Mouse (Mus musculus): Measurements from ENCODE around the gene Olfr1131. TPM values are rescaled to one million over a fixed set of nuclear protein-coding genes. Genes with fewer than 3 reads are reported as not detected.
"Not testable (repeated sequence)": the region's sequence is repeated elsewhere in the genome, so short reads cannot be mapped to it uniquely, and the experiment has no call there.

Olfr1131 gene
- not detected in 2 replicates for polyA plus RNA-seq (2012; ENCODE audit: insufficient read depth, insufficient read length, missing spikeins)

GRCm38 (mm10) chr2:87626804-87627203 is at the start of gene Olfr1131:
Gene Olfr1131 (plus strand): TSS chr2:87627104.
- TF ChIP-seq CTCF (IDR thresholded peaks at IDR 0.05; ENCODE audit: low read depth, low read length) (no peak), POLR2A (IDR thresholded peaks at IDR 0.05; ENCODE audit: borderline replicate concordance, low read depth, low read length) (no peak)
- H3K4me1 ChIP-seq (ENCODE audit: control insufficient read depth, insufficient read depth, low read length): no peaks in the 10 kb centered on the region
- no peak within 1 kb of the TSS for H3K4me3 ChIP-seq (ENCODE audit: insufficient read depth, low read length)
- H3K27ac ChIP-seq (ENCODE audit: insufficient read depth, low read depth, low read length): no peak within 1 kb of the TSS

GRCm38 (mm10) chr2:87605912-87606311 is 21.0 kb upstream of the Olfr1131 start, which contains the start of gene Olfr1130:
Gene Olfr1130 (plus strand): TSS chr2:87606212.
- H3K27ac ChIP-seq (ENCODE audit: insufficient read depth, low read depth, low read length); H3K4me1 ChIP-seq (ENCODE audit: control insufficient read depth, insufficient read depth, low read length); H3K4me3 ChIP-seq (ENCODE audit: insufficient read depth, low read length): not testable (repeated sequence)

GRCm38 (mm10) chr2:87637435-87637834 is 10.5 kb downstream of the Olfr1131 start, which contains the start of gene Olfr1132:
Gene Olfr1132 (minus strand): TSS chr2:87637535.
- TF ChIP-seq CTCF (IDR thresholded peaks at IDR 0.05; ENCODE audit: low read depth, low read length) (no peak), POLR2A (IDR thresholded peaks at IDR 0.05; ENCODE audit: borderline replicate concordance, low read depth, low read length) (no peak)
- no peaks in the 10 kb centered on the region for H3K4me1 ChIP-seq (ENCODE audit: control insufficient read depth, insufficient read depth, low read length)
- no peak within 1 kb of the TSS for H3K4me3 ChIP-seq (ENCODE audit: insufficient read depth, low read length)
- no peak within 1 kb of the TSS for H3K27ac ChIP-seq (ENCODE audit: insufficient read depth, low read depth, low read length)

DNA sequence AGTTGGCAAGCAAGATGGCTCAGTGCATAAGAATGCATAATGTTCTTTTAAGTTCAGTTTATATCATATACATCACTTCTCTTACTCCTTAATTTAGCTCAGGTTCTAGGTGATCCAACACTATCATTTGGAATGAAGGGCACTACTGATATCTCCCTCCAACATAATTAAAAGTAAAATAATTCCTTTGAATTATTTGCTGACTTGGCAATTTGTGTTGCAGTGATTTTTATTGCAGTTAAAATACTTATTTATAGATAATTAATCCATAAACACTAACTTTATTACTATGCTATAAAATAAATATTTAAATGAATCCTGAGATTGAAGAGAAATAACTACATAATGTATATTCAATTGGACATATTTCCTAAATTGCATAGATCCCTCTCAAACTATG is 15.5 kb downstream of the Olfr1131 start:
- H3K4me3 ChIP-seq (ENCODE audit: insufficient read depth, low read length): no peak overlapping the region
- no peaks in the 10 kb centered on the region for H3K4me1 ChIP-seq (ENCODE audit: control insufficient read depth, insufficient read depth, low read length)
- TF ChIP-seq POLR2A (IDR thresholded peaks at IDR 0.05; ENCODE audit: borderline replicate concordance, low read depth, low read length): no peak
- no peak for TF ChIP-seq CTCF (IDR thresholded peaks at IDR 0.05; ENCODE audit: low read depth, low read length)
- H3K27ac ChIP-seq (ENCODE audit: insufficient read depth, low read depth, low read length): no peak overlapping the region

- no peak within 1 kb of the TSS for H3K27ac ChIP-seq (ENCODE audit: insufficient read depth, low read depth, low read length)
- TF ChIP-seq CTCF (IDR thresholded peaks at IDR 0.05; ENCODE audit: low read depth, low read length) (no peak), POLR2A (IDR thresholded peaks at IDR 0.05; ENCODE audit: borderline replicate concordance, low read depth, low read length) (no peak)
- no peaks in the 10 kb centered on the region for H3K4me1 ChIP-seq (ENCODE audit: control insufficient read depth, insufficient read depth, low read length)
- no peak within 1 kb of the TSS for H3K4me3 ChIP-seq (ENCODE audit: insufficient read depth, low read length)
Observed at GRCm38 (mm10) chr2:87647274-87647673, 20.4 kb downstream of the Olfr1131 start, which contains the start of gene Olfr1133. Gene Olfr1133 (minus strand): TSS chr2:87647374.

GRCm38 (mm10) chr2:87658360-87658759 is 31.5 kb downstream of the Olfr1131 start, which contains the start of gene Olfr1134:
Gene Olfr1134 (minus strand): TSS chr2:87658460.
- Histone ChIP-seq H3K27ac (ENCODE audit: insufficient read depth, low read depth, low read length) (no peak within 1 kb of the TSS), H3K4me3 (ENCODE audit: insufficient read depth, low read length) (no peak within 1 kb of the TSS), H3K4me1 (ENCODE audit: control insufficient read depth, insufficient read depth, low read length) (no peaks in the 10 kb centered on the region)
- no peak for TF ChIP-seq POLR2A (IDR thresholded peaks at IDR 0.05; ENCODE audit: borderline replicate concordance, low read depth, low read length)
- no peak for TF ChIP-seq CTCF (IDR thresholded peaks at IDR 0.05; ENCODE audit: low read depth, low read length)

GRCm38 (mm10) chr2:87673564-87673963 is 46.7 kb downstream of the Olfr1131 start, which contains the start of gene Olfr1135:
Gene Olfr1135 (minus strand): TSS chr2:87673664.
- no peak for TF ChIP-seq POLR2A (IDR thresholded peaks at IDR 0.05; ENCODE audit: borderline replicate concordance, low read depth, low read length)
- TF ChIP-seq CTCF (IDR thresholded peaks at IDR 0.05; ENCODE audit: low read depth, low read length): no peak
- no peaks in the 10 kb centered on the region for H3K4me1 ChIP-seq (ENCODE audit: control insufficient read depth, insufficient read depth, low read length)
- H3K27ac ChIP-seq (ENCODE audit: insufficient read depth, low read depth, low read length): no peak within 1 kb of the TSS
- H3K4me3 ChIP-seq (ENCODE audit: insufficient read depth, low read length): no peak within 1 kb of the TSS

Other genes starting within 250 kb of the Olfr1131 start
- gene Olfr1122, start 241.3 kb upstream of the Olfr1131 start, polyA plus RNA-seq (2012; ENCODE audit: insufficient read depth, insufficient read length, missing spikeins): not detected in 2 replicates
- gene Olfr1123, start 210.5 kb upstream of the Olfr1131 start, polyA plus RNA-seq (2012; ENCODE audit: insufficient read depth, insufficient read length, missing spikeins): not detected in 2 replicates
- not detected in 2 replicates for gene Olfr1124, start 196.8 kb upstream of the Olfr1131 start, polyA plus RNA-seq (2012; ENCODE audit: insufficient read depth, insufficient read length, missing spikeins)
- not detected in 2 replicates for gene Olfr1126, start 173.1 kb upstream of the Olfr1131 start, polyA plus RNA-seq (2012; ENCODE audit: insufficient read depth, insufficient read length, missing spikeins)
- not detected in 2 replicates for gene Pramel7, start 130.0 kb upstream of the Olfr1131 start, polyA plus RNA-seq (2012; ENCODE audit: insufficient read depth, insufficient read length, missing spikeins)
- not detected in 2 replicates for gene Pramel6, start 120.5 kb upstream of the Olfr1131 start, polyA plus RNA-seq (2012; ENCODE audit: insufficient read depth, insufficient read length, missing spikeins)
- gene Olfr153, start 95.3 kb upstream of the Olfr1131 start, polyA plus RNA-seq (2012; ENCODE audit: insufficient read depth, insufficient read length, missing spikeins): not detected in 2 replicates
- gene Olfr1128, start 81.6 kb upstream of the Olfr1131 start, polyA plus RNA-seq (2012; ENCODE audit: insufficient read depth, insufficient read length, missing spikeins): not detected in 2 replicates
- 0.60 TPM in 1 of 2 replicates, not detected in the other for gene Olfr1129, start 53.2 kb upstream of the Olfr1131 start, polyA plus RNA-seq (2012; ENCODE audit: insufficient read depth, insufficient read length, missing spikeins)
- gene Olfr1130, start 20.9 kb upstream of the Olfr1131 start, polyA plus RNA-seq (2012; ENCODE audit: insufficient read depth, insufficient read length, missing spikeins): not detected in 2 replicates
- gene Olfr1132, start 10.4 kb downstream of the Olfr1131 start, polyA plus RNA-seq (2012; ENCODE audit: insufficient read depth, insufficient read length, missing spikeins): not detected in 2 replicates
- gene Olfr1133, start 20.3 kb downstream of the Olfr1131 start, polyA plus RNA-seq (2012; ENCODE audit: insufficient read depth, insufficient read length, missing spikeins): not detected in 2 replicates
- not detected in 2 replicates for gene Olfr1134, start 31.4 kb downstream of the Olfr1131 start, polyA plus RNA-seq (2012; ENCODE audit: insufficient read depth, insufficient read length, missing spikeins)
- gene Olfr1135, start 46.6 kb downstream of the Olfr1131 start, polyA plus RNA-seq (2012; ENCODE audit: insufficient read depth, insufficient read length, missing spikeins): not detected in 2 replicates
- gene Olfr1136, start 66.8 kb downstream of the Olfr1131 start, polyA plus RNA-seq (2012; ENCODE audit: insufficient read depth, insufficient read length, missing spikeins): not detected in 2 replicates
- not detected in 2 replicates for gene Olfr1137, start 86.1 kb downstream of the Olfr1131 start, polyA plus RNA-seq (2012; ENCODE audit: insufficient read depth, insufficient read length, missing spikeins)
- not detected in 2 replicates for gene Olfr1138, start 112.9 kb downstream of the Olfr1131 start, polyA plus RNA-seq (2012; ENCODE audit: insufficient read depth, insufficient read length, missing spikeins)
- not detected in 2 replicates for gene Olfr1140, start 116.6 kb downstream of the Olfr1131 start, polyA plus RNA-seq (2012; ENCODE audit: insufficient read depth, insufficient read length, missing spikeins)
- not detected in 2 replicates for gene Olfr1141, start 126.9 kb downstream of the Olfr1131 start, polyA plus RNA-seq (2012; ENCODE audit: insufficient read depth, insufficient read length, missing spikeins)
- not detected in 2 replicates for gene Olfr152, start 152.4 kb downstream of the Olfr1131 start, polyA plus RNA-seq (2012; ENCODE audit: insufficient read depth, insufficient read length, missing spikeins)
- gene Olfr1143, start 173.5 kb downstream of the Olfr1131 start, polyA plus RNA-seq (2012; ENCODE audit: insufficient read depth, insufficient read length, missing spikeins): not detected in 2 replicates
- not detected in 2 replicates for gene Olfr1145, start 182.7 kb downstream of the Olfr1131 start, polyA plus RNA-seq (2012; ENCODE audit: insufficient read depth, insufficient read length, missing spikeins)
- not detected in 2 replicates for gene Olfr1148, start 203.4 kb downstream of the Olfr1131 start, polyA plus RNA-seq (2012; ENCODE audit: insufficient read depth, insufficient read length, missing spikeins)
- not detected in 2 replicates for gene Olfr1150-ps1, start 216.9 kb downstream of the Olfr1131 start, polyA plus RNA-seq (2012; ENCODE audit: insufficient read depth, insufficient read length, missing spikeins)
- not detected in 2 replicates for gene Olfr1151, start 228.8 kb downstream of the Olfr1131 start, polyA plus RNA-seq (2012; ENCODE audit: insufficient read depth, insufficient read length, missing spikeins)
- 0.89 TPM in 1 of 2 replicates, not detected in the other for gene Olfr1152, start 239.4 kb downstream of the Olfr1131 start, polyA plus RNA-seq (2012; ENCODE audit: insufficient read depth, insufficient read length, missing spikeins)